In the genomic region with DNA sequence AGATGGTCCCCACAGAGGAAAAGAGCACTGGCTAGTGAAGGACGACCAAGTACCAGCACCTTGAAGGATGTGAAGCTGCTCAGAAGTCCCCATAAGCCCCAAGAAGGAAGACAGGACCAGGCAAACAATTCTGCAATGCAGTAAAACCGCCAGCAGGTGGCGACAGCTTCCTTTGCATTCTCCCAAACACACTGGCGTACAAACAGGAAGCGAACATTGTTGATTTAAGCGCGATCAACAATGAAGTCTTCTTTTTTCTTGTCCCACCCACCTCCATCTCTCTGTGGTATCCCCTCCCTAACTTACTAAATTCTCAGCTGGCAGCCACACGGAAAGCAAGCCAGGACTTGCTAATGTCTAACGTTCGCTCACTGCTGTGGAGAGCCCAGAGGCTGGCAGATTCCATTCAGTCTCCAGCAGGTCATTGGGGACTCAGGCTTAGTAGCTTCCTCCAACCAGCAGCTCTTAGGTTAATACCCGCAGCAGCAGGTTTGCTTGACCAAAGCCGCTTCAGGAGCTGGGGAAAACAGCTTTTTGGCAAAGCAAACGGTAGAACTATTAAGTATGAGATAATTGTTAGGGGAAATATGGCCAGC, we compare ENCODE assay signal across 8 mouse cellular contexts.
DNase-seq lines count a peak whose midpoint lies in the region; ATAC-seq lines count a peak whose summit lies in the region.

No protein-coding gene starts in this region.

- no peaks in the 10 kb centered on the region for H3K36me3 ChIP-seq in heart, embryonic 16.5 days (ENCODE audit: control insufficient read depth, insufficient read depth)
- no peaks in the 10 kb centered on the region for H3K36me3 ChIP-seq in liver, embryonic 15.5 days (replicated peaks)
- peaks cover 5% of the 10 kb centered on the region; the same call in 1 of the 2 replicates for H3K36me3 ChIP-seq in neural tube, embryonic 14.5 days (ENCODE audit: control insufficient read depth, insufficient read depth, low read length)

- peaks cover 2% of the 10 kb centered on the region for H3K4me1 ChIP-seq in heart, embryonic 16.5 days (ENCODE audit: control insufficient read depth, insufficient read depth, low read length)
- no peaks in the 10 kb centered on the region for H3K4me1 ChIP-seq in liver, embryonic 15.5 days (replicated peaks)
- no peaks in the 10 kb centered on the region for H3K4me1 ChIP-seq in neural tube, embryonic 14.5 days (ENCODE audit: control insufficient read depth, insufficient read depth, low read length)

- H3K4me3 ChIP-seq in heart, embryonic 16.5 days (ENCODE audit: low read length): peak overlapping the region; percentile 66
- peak overlapping the region; percentile 38 for H3K4me3 ChIP-seq in liver, embryonic 15.5 days (replicated peaks)
- peak overlapping the region; percentile 11; the same call in 1 of the 2 replicates for H3K4me3 ChIP-seq in neural tube, embryonic 14.5 days (ENCODE audit: low read depth, low read length)

- DNase-seq in ES-CJ7 (ENCODE audit: low read depth, low spot score): peak; percentile 87
- peak; percentile 52 for DNase-seq in brain, embryonic 18.5 days (ENCODE audit: low read depth, low spot score)
- DNase-seq in fibroblast of lung, adult 2 months (ENCODE audit: low read depth): peak; percentile 56
- DNase-seq in kidney, postnatal 36 days: peak; percentile 50 to 81
- peak; percentile 14 to 29 for DNase-seq in thymus, postnatal 36 days

- H3K9ac ChIP-seq in heart, embryonic 16.5 days (ENCODE audit: low read length): peak overlapping the region; percentile 75
- H3K9ac ChIP-seq in liver, embryonic 15.5 days: no peak overlapping the region
- H3K9ac ChIP-seq in neural tube, embryonic 14.5 days (replicated peaks; ENCODE audit: low read depth, low read length): no peak overlapping the region

- peak overlapping the region; percentile 76 for H3K4me2 ChIP-seq in heart, embryonic 16.5 days (ENCODE audit: low read depth, low read length)
- H3K4me2 ChIP-seq in liver, embryonic 15.5 days: peak overlapping the region; percentile 55
- H3K4me2 ChIP-seq in neural tube, embryonic 14.5 days (ENCODE audit: low read depth, low read length): peak overlapping the region; percentile 23

- no peaks in the 10 kb centered on the region for H3K9me3 ChIP-seq in heart, embryonic 16.5 days (replicated peaks; ENCODE audit: control insufficient read depth, low read length)
- H3K9me3 ChIP-seq in liver, embryonic 15.5 days (replicated peaks): no peaks in the 10 kb centered on the region
- H3K9me3 ChIP-seq in neural tube, embryonic 14.5 days (ENCODE audit: control insufficient read depth, low read length): no peaks in the 10 kb centered on the region

- H3K27me3 ChIP-seq in heart, embryonic 16.5 days (ENCODE audit: control insufficient read depth, insufficient read depth, low read length): peaks cover 6% of the 10 kb centered on the region
- no peaks in the 10 kb centered on the region for H3K27me3 ChIP-seq in liver, embryonic 15.5 days
- no peaks in the 10 kb centered on the region for H3K27me3 ChIP-seq in neural tube, embryonic 14.5 days (ENCODE audit: control insufficient read depth, insufficient read depth, low read length)

- H3K27ac ChIP-seq in heart, embryonic 16.5 days (ENCODE audit: low read length): no peak overlapping the region
- H3K27ac ChIP-seq in liver, embryonic 15.5 days (replicated peaks): no peak overlapping the region
- H3K27ac ChIP-seq in neural tube, embryonic 14.5 days (ENCODE audit: low read depth, low read length): no peak overlapping the region

- peak; percentile 59 for ATAC-seq in heart, embryonic 16.5 days (replicated peaks; ENCODE audit: extremely low read depth, insufficient read depth, low FRiP score)
- ATAC-seq in liver, embryonic 15.5 days (ENCODE audit: insufficient read depth): no peak
- peak; percentile 72; the same call in 1 of the 2 replicates for ATAC-seq in neural tube, embryonic 14.5 days (ENCODE audit: low read depth)

- WGBS in heart, embryonic 16.5 days: 3% methylated on average over 13 of the region's 13 CpGs
- WGBS in liver, embryonic 15.5 days (ENCODE audit: insufficient replicate concordance): 5% methylated on average over 13 of the region's 13 CpGs
- WGBS in neural tube, embryonic 14.5 days: 3% methylated on average over 13 of the region's 13 CpGs

Comparison
In these comparisons a context has a peak if more than half of its experiments do, and no peak if none do; other contexts are left out.
1. DNase-seq: peak in every context shown above with its lines; median percentile 87 in ES-CJ7; 66 in kidney, postnatal 36 days; 56 in fibroblast of lung, adult 2 months; 52 in brain, embryonic 18.5 days; 22 in thymus, postnatal 36 days.
2. H3K4me2 ChIP-seq: peak in every context shown above with its lines; median percentile 76 in heart, embryonic 16.5 days; 55 in liver, embryonic 15.5 days; 23 in neural tube, embryonic 14.5 days.
3. H3K4me3 ChIP-seq: peak in every context shown above with its lines; median percentile 66 in heart, embryonic 16.5 days; 38 in liver, embryonic 15.5 days; 11 in neural tube, embryonic 14.5 days.